Mouse (Mus musculus) MEL (cell line): Measurements from ENCODE around the gene Gpr62. TPM values are rescaled to one million over a fixed set of nuclear protein-coding genes. Genes with fewer than 3 reads are reported as not detected.

Experiments
- DNase-seq: peaks from one replicate; pipeline ENCODE4 v3.0.0; 2011; ENCODE audit warnings: low read depth, low spot score
- H3K27ac ChIP-seq: 2 replicates; pipeline ENCODE4 v1.5.1; 2012; ENCODE audit warnings: low read depth, mild to moderate bottlenecking, control low read depth, low read length, moderate library complexity; ENCODE audit not compliant: control insufficient read depth
- H3K27me3 ChIP-seq, 2 experiments: fragments of 150-350 bp in 1 of 2; sonication (generic) in 1 of 2; 2 replicates each; pipeline ENCODE4 v1.6.1; 2012; ENCODE audit warnings: low read length in 2 of 2, mild to moderate bottlenecking in 2 of 2, improper control_type of control experiment in 1 of 2, moderate library complexity in 1 of 2; ENCODE audit not compliant: insufficient read depth in 2 of 2, control insufficient read depth in 1 of 2
- H3K36me3 ChIP-seq, 2 experiments: 2 replicates each; pipeline ENCODE4 v1.6.1; 2012 to 2014; ENCODE audit warnings: low read length in 2 of 2, improper control_type of control experiment in 1 of 2, inconsistent platforms in 1 of 2, mild to moderate bottlenecking in 1 of 2; ENCODE audit not compliant: insufficient read depth in 2 of 2, control insufficient read depth in 1 of 2
- H3K4me1 ChIP-seq, 2 experiments: fragments of 150-350 bp in 1 of 2; sonication (generic) in 1 of 2; 2 replicates each; pipeline ENCODE4 v1.6.1; 2012; ENCODE audit warnings: low read length in 2 of 2, improper control_type of control experiment in 1 of 2, mild to moderate bottlenecking in 1 of 2; ENCODE audit not compliant: insufficient read depth in 2 of 2, control insufficient read depth in 1 of 2
- H3K4me3 ChIP-seq, 2 experiments: fragments of 150-350 bp in 1 of 2; sonication (generic) in 1 of 2; 2 replicates each; pipeline ENCODE4 v1.5.1; 2012; ENCODE audit warnings: low read depth in 2 of 2, low read length in 2 of 2, mild to moderate bottlenecking in 2 of 2, moderate library complexity in 2 of 2, control low read depth in 1 of 2, improper control_type of control experiment in 1 of 2; ENCODE audit not compliant: control insufficient read depth in 1 of 2, insufficient read depth in 1 of 2
- H3K79me2 ChIP-seq: 2 replicates; pipeline ENCODE4 v1.6.1; 2012; ENCODE audit warnings: mild to moderate bottlenecking, low read length, moderate library complexity; ENCODE audit not compliant: control insufficient read depth, poor library complexity, insufficient read depth
- H3K9ac ChIP-seq: 2 replicates; pipeline ENCODE4 v1.6.1; 2012; ENCODE audit warnings: low read depth, mild to moderate bottlenecking, control low read depth, low read length, moderate library complexity; ENCODE audit not compliant: control insufficient read depth, poor library complexity, severe bottlenecking
- H3K9me3 ChIP-seq: fragments of 150-350 bp; sonication (generic); replicated peaks from 2 replicates; pipeline ENCODE4 v1.6.1; 2012; ENCODE audit warnings: mild to moderate bottlenecking, low read length, improper control_type of control experiment, moderate library complexity; ENCODE audit not compliant: insufficient read depth
- CHD1 ChIP-seq: IDR thresholded peaks from 2 replicates; pipeline ENCODE4 v1.6.1; 2012; ENCODE audit warnings: low read depth, mild to moderate bottlenecking, inconsistent platforms, low read length, improper control_type of control experiment
- CHD2 ChIP-seq: IDR thresholded peaks from 2 replicates; pipeline ENCODE4 v1.6.1; 2011; ENCODE audit warnings: low read length, improper control_type of control experiment
- CTCF ChIP-seq, 3 experiments: IDR thresholded peaks in 2 of 3; conservative IDR thresholded peaks in 1 of 3; 2 replicates each; pipeline ENCODE4 v1.5.1; 2011 to 2012; ENCODE audit warnings: low read length in 3 of 3, low read depth in 2 of 3, mild to moderate bottlenecking in 2 of 3, improper control_type of control experiment in 1 of 3, inconsistent platforms in 1 of 3, mixed read lengths in 1 of 3, moderate library complexity in 1 of 3; ENCODE audit not compliant: control insufficient read depth in 1 of 3, insufficient read depth in 1 of 3, poor library complexity in 1 of 3, severe bottlenecking in 1 of 3
- E2F4 ChIP-seq: IDR thresholded peaks from 2 replicates; pipeline ENCODE4 v1.6.1; 2011; ENCODE audit warnings: low read depth, low read length, improper control_type of control experiment, borderline replicate concordance
- ELF1 ChIP-seq: IDR thresholded peaks from 2 replicates; pipeline ENCODE4 v1.6.1; 2014; ENCODE audit warnings: low read depth, mild to moderate bottlenecking, inconsistent platforms, low read length, improper control_type of control experiment, moderate library complexity
- EP300 ChIP-seq, 2 experiments: IDR thresholded peaks; 2 replicates each; pipeline ENCODE4 v1.6.1; 2011; ENCODE audit warnings: improper control_type of control experiment in 2 of 2, low read length in 2 of 2, low read depth in 1 of 2, mild to moderate bottlenecking in 1 of 2
- KAT2A ChIP-seq: conservative IDR thresholded peaks from 2 replicates; pipeline ENCODE4 v1.6.1; 2012; ENCODE audit warnings: low read depth, low read length, improper control_type of control experiment, inconsistent platforms
- MAX ChIP-seq: IDR thresholded peaks from 2 replicates; pipeline ENCODE4 v1.6.1; 2011; ENCODE audit warnings: low read length, improper control_type of control experiment
- MXI1 ChIP-seq: IDR thresholded peaks from 2 replicates; pipeline ENCODE4 v1.6.1; 2011; ENCODE audit warnings: mild to moderate bottlenecking, low read depth, low read length, improper control_type of control experiment
- MYC ChIP-seq: IDR thresholded peaks from 2 replicates; pipeline ENCODE4 v1.6.1; 2011; ENCODE audit warnings: low read depth, mild to moderate bottlenecking, low read length, improper control_type of control experiment, moderate library complexity
- NELFE ChIP-seq: IDR thresholded peaks from 2 replicates; pipeline ENCODE4 v1.6.1; 2011; ENCODE audit warnings: low read depth, low read length, improper control_type of control experiment
- NRF1 ChIP-seq: IDR thresholded peaks from 2 replicates; pipeline ENCODE4 v1.6.1; 2014; ENCODE audit warnings: low read depth, mild to moderate bottlenecking, inconsistent platforms, low read length, improper control_type of control experiment, moderate library complexity; ENCODE audit not compliant: poor library complexity, insufficient read depth, severe bottlenecking
- POLR2A ChIP-seq, 2 experiments: IDR thresholded peaks; 2 replicates each; pipeline ENCODE4 v1.6.1; 2011 to 2012; ENCODE audit warnings: low read length in 2 of 2, mild to moderate bottlenecking in 2 of 2, control low read depth in 1 of 2, improper control_type of control experiment in 1 of 2, low read depth in 1 of 2, moderate library complexity in 1 of 2; ENCODE audit not compliant: control insufficient read depth in 1 of 2, insufficient read depth in 1 of 2, poor library complexity in 1 of 2
- POLR2AphosphoS5 ChIP-seq: IDR thresholded peaks from 2 replicates; pipeline ENCODE4 v1.6.1; 2012; ENCODE audit warnings: low read depth, borderline replicate concordance, mild to moderate bottlenecking, inconsistent platforms, low read length, moderate library complexity, mixed read lengths
- RAD21 ChIP-seq: IDR thresholded peaks from 2 replicates; pipeline ENCODE4 v1.6.1; 2011; ENCODE audit warnings: mild to moderate bottlenecking, low read depth, low read length, improper control_type of control experiment
- RCOR1 ChIP-seq: IDR thresholded peaks from 2 replicates; pipeline ENCODE4 v1.6.1; 2012; ENCODE audit warnings: low read depth, mild to moderate bottlenecking, inconsistent platforms, low read length, improper control_type of control experiment
- SIN3A ChIP-seq: IDR thresholded peaks from 2 replicates; pipeline ENCODE4 v1.6.1; 2012; ENCODE audit warnings: low read length, improper control_type of control experiment, inconsistent platforms
- SMC3 ChIP-seq: IDR thresholded peaks from 2 replicates; pipeline ENCODE4 v1.6.1; 2011; ENCODE audit warnings: low read depth, low read length, improper control_type of control experiment
- UBTF ChIP-seq: IDR thresholded peaks from 2 replicates; pipeline ENCODE4 v1.6.1; 2012; ENCODE audit warnings: low read depth, mild to moderate bottlenecking, inconsistent platforms, low read length, improper control_type of control experiment, moderate library complexity, borderline replicate concordance; ENCODE audit not compliant: insufficient read depth
- ZC3H11A ChIP-seq: IDR thresholded peaks from 2 replicates; pipeline ENCODE4 v1.6.1; 2012; ENCODE audit warnings: low read depth, mild to moderate bottlenecking, inconsistent platforms, low read length, improper control_type of control experiment
- polyA plus RNA-seq, 2 experiments: library from polyadenylated mRNA; stranded (reverse) in 1 of 2; unstranded in 1 of 2; fragments of >175 nt in 1 of 2; fragments of >200 nt in 1 of 2; gene quantifications; 2 replicates each; pipeline versions ENCODE4 v1.2.1 to v1.2.4; 2012; ENCODE audit warnings: low replicate concordance in 2 of 2, low read depth in 1 of 2; ENCODE audit not compliant: insufficient read length in 2 of 2, insufficient read depth in 1 of 2, missing spikeins in 1 of 2
- total RNA-seq: library from RNA; depleted of rRNA; stranded (reverse); fragments of 300-350 nt; gene quantifications from 2 replicates; pipeline ENCODE4 v1.2.3, GENCODE M21; 2012

Gpr62 gene
- total and polyA plus RNA-seq, 3 experiments, result 0.10 TPM; not detected in 2

GRCm38 (mm10) chr9:106429221-106430014 lies 36.3 kb downstream of the Gpr62 start, which contains the start of gene Rpl29 (continued):
- TF ChIP-seq NELFE, result peak; percentile 93
- TF ChIP-seq POLR2A (IDR thresholded peaks at IDR 0.05; ENCODE audit: control insufficient read depth in 1 of 2, insufficient read depth in 1 of 2, low read depth in 1 of 2, low read length in 2 of 2, poor library complexity in 1 of 2), result peak; percentile 61 to 89
- TF ChIP-seq MAX, result peak; percentile 82
- TF ChIP-seq MYC, result peak; percentile 97
- peak; percentile 93 for TF ChIP-seq SIN3A
- no peak for TF ChIP-seq E2F4
- TF ChIP-seq ELF1, result peak; percentile 91
- TF ChIP-seq KAT2A, result peak; percentile 90

DNA sequence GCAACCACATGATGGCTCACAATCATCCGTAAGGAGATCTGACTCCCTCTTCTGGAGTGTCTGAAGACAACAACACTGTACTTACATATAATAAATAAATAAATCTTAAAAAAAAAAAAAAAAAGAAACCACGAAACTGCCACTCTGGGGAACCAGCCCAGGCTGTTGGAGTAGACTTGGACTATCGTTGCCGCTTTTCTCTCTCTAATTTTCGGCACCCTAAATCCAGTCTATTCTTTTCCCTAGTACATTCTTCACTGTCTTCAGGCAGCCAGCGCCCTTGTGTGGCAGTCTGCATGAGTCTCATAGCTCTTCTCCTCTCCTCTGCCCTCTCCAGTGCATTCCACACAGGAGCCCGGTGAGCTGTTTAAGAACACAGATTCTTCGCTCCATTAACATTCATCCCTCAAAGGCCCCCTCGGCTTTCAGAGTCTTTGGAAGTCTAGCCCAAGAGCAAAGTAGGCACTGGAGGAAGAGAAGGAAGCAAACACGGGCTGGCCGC lies 37.0 kb downstream of the Gpr62 start:
- H3K36me3 ChIP-seq, result peaks cover 4 to 9% of the 10 kb centered on the region in 2 experiments; a peak in 3 of 4 replicates
- H3K27ac ChIP-seq, result peak overlapping the region; percentile 21; the same call in 1 of the 2 replicates
- no peaks in the 10 kb centered on the region; a peak in 1 of 4 replicates for H3K27me3 ChIP-seq
- TF ChIP-seq CHD2, result no peak
- TF ChIP-seq MAX, result no peak
- no peak for TF ChIP-seq UBTF
- no peak for TF ChIP-seq EP300 (IDR thresholded peaks at IDR 0.05; ENCODE audit: low read depth in 1 of 2, low read length in 2 of 2)
- TF ChIP-seq SMC3, result no peak
- TF ChIP-seq POLR2AphosphoS5, result no peak
- TF ChIP-seq CHD1, result no peak
- TF ChIP-seq ZC3H11A, result no peak
- no peak for TF ChIP-seq KAT2A
- peaks cover 24% of the 10 kb centered on the region for H3K79me2 ChIP-seq
- peak overlapping the region; percentile 55 to 100 for H3K4me3 ChIP-seq
- no peaks in the 10 kb centered on the region for H3K9me3 ChIP-seq
- no peak for DNase-seq
- H3K4me1 ChIP-seq, result peaks cover 0 to 15% of the 10 kb centered on the region in 2 experiments; a peak in 1 of 4 replicates
- H3K9ac ChIP-seq, result peak overlapping the region; percentile 56

DNA sequence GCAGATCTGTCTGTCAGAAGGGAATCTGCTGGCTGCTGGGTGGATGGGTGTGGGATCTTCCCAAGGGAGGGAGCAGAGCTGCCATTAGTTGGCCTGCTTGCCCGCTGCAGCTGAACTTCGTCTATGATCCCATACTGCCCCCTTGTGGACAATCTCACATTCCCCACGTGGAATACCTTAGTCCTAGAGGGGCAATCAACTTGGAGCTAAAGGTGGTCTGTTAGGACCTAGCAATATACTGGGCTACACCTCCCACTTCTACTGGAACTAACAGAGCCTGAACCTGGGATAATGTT lies 43.9 kb downstream of the Gpr62 start:
- TF ChIP-seq MYC, result peak; percentile 97
- peak; percentile 85 to 88 (median 86) for TF ChIP-seq CTCF (IDR thresholded peaks at IDR 0.05 in 2 of 3, conservative IDR thresholded peaks at IDR 0.05 in 1 of 3; ENCODE audit: control insufficient read depth in 1 of 3, insufficient read depth in 1 of 3, low read depth in 2 of 3, low read length in 3 of 3, poor library complexity in 1 of 3, severe bottlenecking in 1 of 3)
- no peak for TF ChIP-seq NRF1
- TF ChIP-seq RCOR1, result no peak
- peak; percentile 83 for TF ChIP-seq ZC3H11A
- TF ChIP-seq RAD21, result peak; percentile 91
- peak; percentile 49; the same call in 1 of the 2 replicates for TF ChIP-seq SIN3A
- TF ChIP-seq MAX, result peak; percentile 94
- peak; percentile 84 for TF ChIP-seq SMC3
- peak; percentile 67; the same call in 1 of the 2 replicates for TF ChIP-seq MXI1
- TF ChIP-seq, all 39 proteins: peak for 8
- Histone ChIP-seq H3K9me3 (no peaks in the 10 kb centered on the region), H3K27me3 (no peaks in the 10 kb centered on the region; a peak in 1 of 4 replicates), H3K27ac (no peak overlapping the region), H3K4me3 (0 out of 4 replicates have a peak overlapping the region, but pooled peaks of 1 of the 2 experiments have one; percentile 6), H3K79me2 (no peaks in the 10 kb centered on the region), H3K4me1 (peaks cover 0 to 23% of the 10 kb centered on the region in 2 experiments; a peak in 2 of 4 replicates), H3K36me3 (peaks cover 0 to 2% of the 10 kb centered on the region in 2 experiments; a peak in 2 of 4 replicates), H3K9ac (no peak overlapping the region)
- peak; percentile 90 for DNase-seq
